Mouse (Mus musculus): ENCODE results near the gene Gm10490. TPM values are rescaled to one million over a fixed set of nuclear protein-coding genes. Genes with fewer than 3 reads are reported as not detected.

Gm10490 gene
- total and polyA plus RNA-seq, 3 experiments: not detected

GRCm38 (mm10) chrX:7878495-7878894 lies 30.8 kb upstream of the Gm10490 start:
- peaks cover 39 to 48% of the 10 kb centered on the region in 2 experiments for H3K36me3 ChIP-seq (replicated peaks in 1 of 2; ENCODE audit: control insufficient read depth in 1 of 2, insufficient read depth in 1 of 2, low read length in 1 of 2)
- dilution Hi-C loops (cut with MboI; ENCODE audit: extremely low pct_ligation_motif_present, extremely low pct_unique_long_range_greater_than_20kb, low sequenced_read_pairs) (no loop called here), in situ Hi-C loops (cut with MboI; ENCODE audit: low pct_ligation_motif_present, low pct_unique_long_range_greater_than_20kb, low sequenced_read_pairs) (no loop called here)
- no peaks in the 10 kb centered on the region for H3K9me3 ChIP-seq (replicated peaks; ENCODE audit: low read length)
- H3K9ac ChIP-seq (ENCODE audit: insufficient read depth, low read depth): peak overlapping the region; percentile 97
- no peaks in the 10 kb centered on the region for H3K27me3 ChIP-seq (replicated peaks)
- H3K4me2 ChIP-seq (ENCODE audit: insufficient read depth, low read depth, poor library complexity, severe bottlenecking): no peak overlapping the region
- peak overlapping the region; percentile 90 for H3K27ac ChIP-seq (ENCODE audit: insufficient read depth, low read depth)
- peak overlapping the region; percentile 79 to 100 (median 82) for H3K4me3 ChIP-seq (replicated peaks in 1 of 3; ENCODE audit: low read depth in 2 of 3, low read length in 2 of 3, poor library complexity in 1 of 3)
- DNase-seq (ENCODE audit: extremely low read depth): no peak
- TF ChIP-seq ZC3H11A (IDR thresholded peaks at IDR 0.05; ENCODE audit: low read depth, low read length) (no peak), UBTF (IDR thresholded peaks at IDR 0.05; ENCODE audit: low read depth, low read length) (peak; percentile 16; the same call in 1 of the 2 replicates)
- peaks cover 4 to 20% of the 10 kb centered on the region in 2 experiments; a peak in 2 of 4 replicates for H3K4me1 ChIP-seq (ENCODE audit: control insufficient read depth in 1 of 2, insufficient read depth in 2 of 2)
- H3K79me2 ChIP-seq (replicated peaks; ENCODE audit: control insufficient read depth, extremely low read depth, insufficient read depth, poor library complexity, severe bottlenecking): peaks cover 42% of the 10 kb centered on the region

GRCm38 (mm10) chrX:7879819-7880218 lies 29.5 kb upstream of the Gm10490 start:
- H3K4me1 ChIP-seq (ENCODE audit: control insufficient read depth in 1 of 2, insufficient read depth in 2 of 2): peaks cover 4 to 20% of the 10 kb centered on the region in 2 experiments; a peak in 2 of 4 replicates
- peak overlapping the region; percentile 60 for H3K27ac ChIP-seq (ENCODE audit: insufficient read depth, low read depth)
- H3K9me3 ChIP-seq (replicated peaks; ENCODE audit: low read length): no peaks in the 10 kb centered on the region
- H3K4me2 ChIP-seq (ENCODE audit: insufficient read depth, low read depth, poor library complexity, severe bottlenecking): peak overlapping the region; percentile 56
- peaks cover 42% of the 10 kb centered on the region for H3K79me2 ChIP-seq (replicated peaks; ENCODE audit: control insufficient read depth, extremely low read depth, insufficient read depth, poor library complexity, severe bottlenecking)
- peaks cover 30 to 35% of the 10 kb centered on the region in 2 experiments for H3K36me3 ChIP-seq (replicated peaks in 1 of 2; ENCODE audit: control insufficient read depth in 1 of 2, insufficient read depth in 1 of 2, low read length in 1 of 2)
- H3K27me3 ChIP-seq (replicated peaks): no peaks in the 10 kb centered on the region
- peak overlapping the region; percentile 97 for H3K9ac ChIP-seq (ENCODE audit: insufficient read depth, low read depth)
- peak overlapping the region; percentile 79 to 100 (median 82) for H3K4me3 ChIP-seq (replicated peaks in 1 of 3; ENCODE audit: low read depth in 2 of 3, low read length in 2 of 3, poor library complexity in 1 of 3)
- TF ChIP-seq CTCF (conservative IDR thresholded peaks at IDR 0.05 in 1 of 2, IDR thresholded peaks at IDR 0.05 in 1 of 2; ENCODE audit: low read depth in 2 of 2, low read length in 2 of 2): peak in 1 of 2 experiments; percentile 72; a peak in 2 of 4 replicates
- peak; percentile 69 for TF ChIP-seq SIN3A (IDR thresholded peaks at IDR 0.05; ENCODE audit: low read length)
- TF ChIP-seq MAZ (IDR thresholded peaks at IDR 0.05; ENCODE audit: low read depth, low read length): peak; percentile 73; the same call in 1 of the 2 replicates
- no peak for TF ChIP-seq ELF1 (IDR thresholded peaks at IDR 0.05; ENCODE audit: low read depth, low read length)
- peak; percentile 82 for TF ChIP-seq NRF1 (IDR thresholded peaks at IDR 0.05; ENCODE audit: low read depth, low read length)
- no peak for TF ChIP-seq TCF12 (IDR thresholded peaks at IDR 0.05; ENCODE audit: low read depth, low read length)
- no peak for TF ChIP-seq HCFC1 (IDR thresholded peaks at IDR 0.05; ENCODE audit: low read depth, low read length)
- 0 out of 2 replicates have a peak, but pooled peaks have one; percentile 28 for TF ChIP-seq POLR2AphosphoS2 (IDR thresholded peaks at IDR 0.05; ENCODE audit: low read depth, low read length)
- TF ChIP-seq POLR2A (IDR thresholded peaks at IDR 0.05; ENCODE audit: low read depth, low read length): 0 out of 2 replicates have a peak, but pooled peaks have one; percentile 22
- peak; percentile 80 for TF ChIP-seq SMC3 (IDR thresholded peaks at IDR 0.05; ENCODE audit: low read depth, low read length)
- TF ChIP-seq RAD21 (IDR thresholded peaks at IDR 0.05; ENCODE audit: low read depth, low read length): peak; percentile 67
- no peak for TF ChIP-seq KAT2A (IDR thresholded peaks at IDR 0.05; ENCODE audit: insufficient replicate concordance, low read length)
- TF ChIP-seq MXI1 (IDR thresholded peaks at IDR 0.05; ENCODE audit: low read depth, low read length): peak; percentile 74
- peak; percentile 89 for DNase-seq (ENCODE audit: extremely low read depth)
- in situ Hi-C loops (cut with MboI; ENCODE audit: low pct_ligation_motif_present, low pct_unique_long_range_greater_than_20kb, low sequenced_read_pairs) (no loop called here), dilution Hi-C loops (cut with MboI; ENCODE audit: extremely low pct_ligation_motif_present, extremely low pct_unique_long_range_greater_than_20kb, low sequenced_read_pairs) (no loop called here)

Data from CH12.LX (cell line).